Mouse (Mus musculus) liver, embryonic 14.5 days (tissue): ENCODE measurements around the gene Lax1. TPM values are rescaled to one million over a fixed set of nuclear protein-coding genes. Genes with fewer than 3 reads are reported as not detected.

ENCODE experiments used
- ATAC-seq: fragments of 200-750 bp; cut with Nextera tagmentation; 2 replicates; pipeline ENCODE4 v1.8.0; 2017; ENCODE audit warnings: moderate number of reproducible peaks, mild to moderate bottlenecking, moderate library complexity; ENCODE audit not compliant: insufficient read depth
- DNase-seq, 3 experiments: peaks; one replicate each; pipeline ENCODE4 v3.0.0-alpha.2; 2012 to 2013; ENCODE audit warnings: low read depth in 3 of 3, low spot score in 3 of 3
- H3K27ac ChIP-seq: fragments of 300-500 bp; sonication (generic); 2 replicates; pipeline ENCODE4 v1.5.1; 2014; ENCODE audit warnings: moderate library complexity, mild to moderate bottlenecking, control low read depth, inconsistent platforms
- H3K27me3 ChIP-seq: fragments of 300-500 bp; sonication (generic); 2 replicates; pipeline ENCODE4 v1.6.1; 2014; ENCODE audit warnings: mild to moderate bottlenecking, low read length, moderate library complexity; ENCODE audit not compliant: control insufficient read depth, insufficient read depth
- H3K36me3 ChIP-seq: fragments of 300-500 bp; sonication (generic); replicated peaks from 2 replicates; pipeline ENCODE4 v1.6.1; 2014; ENCODE audit warnings: low read depth; ENCODE audit not compliant: control insufficient read depth, insufficient read depth
- H3K4me1 ChIP-seq, 2 experiments: fragments of 200-500 bp in 1 of 2; fragments of 300-500 bp in 1 of 2; sonication (generic) in 1 of 2; replicated peaks; 2 replicates each; pipeline ENCODE4 v1.6.1; 2012 to 2014; ENCODE audit warnings: antibody characterized with exemption in 1 of 2, inconsistent platforms in 1 of 2, low read length in 1 of 2; ENCODE audit not compliant: control insufficient read depth in 2 of 2, insufficient read depth in 2 of 2
- H3K4me2 ChIP-seq: fragments of 300-500 bp; sonication (generic); 2 replicates; pipeline ENCODE4 v1.6.1; 2014; ENCODE audit warnings: low read depth, mild to moderate bottlenecking, control low read depth, moderate library complexity
- H3K4me3 ChIP-seq, 2 experiments: fragments of 200-500 bp in 1 of 2; fragments of 300-500 bp in 1 of 2; sonication (generic) in 1 of 2; 2 replicates each; pipeline ENCODE4 v1.5.1; 2012 to 2014; ENCODE audit warnings: low read depth in 2 of 2, low read length in 2 of 2, mild to moderate bottlenecking in 2 of 2, control low read depth in 1 of 2, inconsistent platforms in 1 of 2, moderate library complexity in 1 of 2; ENCODE audit not compliant: insufficient read depth in 1 of 2
- H3K9ac ChIP-seq: fragments of 300-500 bp; sonication (generic); replicated peaks from 2 replicates; pipeline ENCODE4 v1.6.1; 2014; ENCODE audit warnings: mild to moderate bottlenecking, control low read depth, moderate library complexity
- H3K9me3 ChIP-seq: fragments of 300-500 bp; sonication (generic); 2 replicates; pipeline ENCODE4 v1.6.1; 2016; ENCODE audit warnings: low read length, mixed read lengths; ENCODE audit not compliant: control insufficient read depth
- CTCF ChIP-seq: IDR thresholded peaks from 2 replicates; pipeline ENCODE4 v1.5.1; 2016; ENCODE audit warnings: antibody characterized with exemption, low read depth, control low read depth
- EP300 ChIP-seq: IDR thresholded peaks from 2 replicates; pipeline ENCODE4 v1.6.1; 2016; ENCODE audit warnings: antibody characterized with exemption, low read depth
- WGBS: fragments of 180-500 bp; shearing (Covaris S2); extraction: QIAGEN DNeasy Blood & Tissue Kit; methylation state at CpG from one replicate; pipeline ENCODE4 v1.1.7; 2014; ENCODE audit not compliant: insufficient replicate concordance; 5-methylcytosine and 5-hydroxymethylcytosine counted together
- microRNA-seq: library from miRNA; unstranded; fragments of <30 nt; microRNA quantifications from one replicate; pipeline ENCODE4, GENCODE M21; 2016
- polyA plus RNA-seq, 2 experiments: library from polyadenylated mRNA; depleted of rRNA in 1 of 2; stranded (reverse) in 1 of 2; unstranded in 1 of 2; fragments of >200 nt; fragmentation: Nextera tagmentation in 1 of 2; extraction: Ambion mirVana in 1 of 2; gene quantifications; 2 replicates each; pipeline versions ENCODE4 v1.2.1 to v1.2.3; 2012 to 2014

Lax1 gene
- polyA plus RNA-seq, 2 experiments, result 0.55 to 1.1 TPM

GRCm38 (mm10) chr1:133650288-133651055, 39.4 kb downstream of the Lax1 start:
- no peak for TF ChIP-seq CTCF
- TF ChIP-seq EP300, result no peak
- no peak for ATAC-seq
- no peak for DNase-seq
- no peaks in the 10 kb centered on the region for H3K9me3 ChIP-seq
- H3K4me1 ChIP-seq, result 0 out of 4 replicates have a peak, but pooled peaks cover 1 to 2% of the 10 kb centered on the region in 2 experiments
- WGBS, result 78% methylated on average over 7 of the region's 7 CpGs
- H3K4me2 ChIP-seq, result no peak overlapping the region
- no peak overlapping the region for H3K27ac ChIP-seq
- H3K9ac ChIP-seq, result no peak overlapping the region
- H3K27me3 ChIP-seq, result no peaks in the 10 kb centered on the region
- no peak overlapping the region for H3K4me3 ChIP-seq
- H3K36me3 ChIP-seq, result peaks cover 38% of the 10 kb centered on the region

- H3K4me1 ChIP-seq, result 0 out of 4 replicates have a peak, but pooled peaks cover 0 to 1% of the 10 kb centered on the region in 2 experiments
- H3K4me3 ChIP-seq, result no peak overlapping the region
- no peak overlapping the region for H3K9ac ChIP-seq
- no peaks in the 10 kb centered on the region for H3K27me3 ChIP-seq
- H3K27ac ChIP-seq, result no peak overlapping the region
- peaks cover 53% of the 10 kb centered on the region for H3K36me3 ChIP-seq
- H3K9me3 ChIP-seq, result no peaks in the 10 kb centered on the region
- WGBS, result 81% methylated on average over 5 of the region's 5 CpGs
- H3K4me2 ChIP-seq, result no peak overlapping the region
- ATAC-seq (no peak), DNase-seq (no peak)
- TF ChIP-seq CTCF, result no peak
- TF ChIP-seq EP300, result no peak
Observed at GRCm38 (mm10) chr1:133645652-133646051, 44.3 kb downstream of the Lax1 start.

GRCm38 (mm10) chr1:133641163-133641562, 48.7 kb downstream of the Lax1 start:
- 91% methylated on average over 2 of the region's 2 CpGs for WGBS
- Histone ChIP-seq H3K27me3 (no peaks in the 10 kb centered on the region), H3K4me2 (no peak overlapping the region), H3K4me1 (no peaks in the 10 kb centered on the region), H3K9me3 (no peaks in the 10 kb centered on the region), H3K4me3 (no peak overlapping the region), H3K9ac (no peak overlapping the region), H3K27ac (no peak overlapping the region), H3K36me3 (peaks cover 78% of the 10 kb centered on the region)
- no peak for TF ChIP-seq EP300
- no peak for TF ChIP-seq CTCF
- no peak for DNase-seq
- ATAC-seq, result no peak

- TF ChIP-seq CTCF, result no peak
- TF ChIP-seq EP300, result no peak
- Histone ChIP-seq H3K4me3 (no peak overlapping the region), H3K9me3 (no peaks in the 10 kb centered on the region), H3K4me1 (no peaks in the 10 kb centered on the region), H3K36me3 (peaks cover 81% of the 10 kb centered on the region), H3K9ac (no peak overlapping the region), H3K27me3 (no peaks in the 10 kb centered on the region), H3K27ac (no peak overlapping the region), H3K4me2 (no peak overlapping the region)
- DNase-seq, result no peak
- 86% methylated on average over 6 of the region's 6 CpGs for WGBS
- no peak for ATAC-seq
Observed at GRCm38 (mm10) chr1:133638517-133638916, 51.4 kb downstream of the Lax1 start.

GRCm38 (mm10) chr1:133632168-133632567, 57.7 kb downstream of the Lax1 start:
- Histone ChIP-seq H3K36me3 (peaks cover 66% of the 10 kb centered on the region), H3K9ac (no peak overlapping the region), H3K27ac (no peak overlapping the region), H3K9me3 (no peaks in the 10 kb centered on the region), H3K27me3 (no peaks in the 10 kb centered on the region), H3K4me1 (no peaks in the 10 kb centered on the region), H3K4me3 (no peak overlapping the region), H3K4me2 (no peak overlapping the region)
- WGBS, result 80% methylated on average over 2 of the region's 2 CpGs
- ATAC-seq (no peak), DNase-seq (no peak)
- TF ChIP-seq EP300 (no peak), CTCF (peak; percentile 13; the same call in 1 of the 2 replicates)

Small RNA genes lying within 50 kb of the gene (microRNA-seq; reads per million reads assigned to microRNA genes)
- 1.3 reads per million for gene Mir6903

Other genes starting within 250 kb of the Lax1 start
- 175 and 241 TPM in 2 replicates for gene Snrpe, start 79.8 kb downstream of the Lax1 start, polyA plus RNA-seq (2012; rRNA removed)
- 488 and 500 TPM in 2 replicates for gene Snrpe, start 79.8 kb downstream of the Lax1 start, polyA plus RNA-seq (2014; fragmentation: Nextera tagmentation; extraction: Ambion mirVana)
- 0.27 and 1.4 TPM in 2 replicates for gene Zbed6, start 29.2 kb downstream of the Lax1 start, polyA plus RNA-seq (2012; rRNA removed)
- not detected in 2 replicates for gene Zbed6, start 29.2 kb downstream of the Lax1 start, polyA plus RNA-seq (2014; fragmentation: Nextera tagmentation; extraction: Ambion mirVana)
- 1.4 and 1.6 TPM in 2 replicates for gene Gm38394, start 28.8 kb downstream of the Lax1 start, polyA plus RNA-seq (2012; rRNA removed)
- 1.6 and 1.7 TPM in 2 replicates for gene Gm38394, start 28.8 kb downstream of the Lax1 start, polyA plus RNA-seq (2014; fragmentation: Nextera tagmentation; extraction: Ambion mirVana)
- 13.3 and 16.5 TPM in 2 replicates for gene Atp2b4, start 110.9 kb upstream of the Lax1 start, polyA plus RNA-seq (2012; rRNA removed)
- 33.1 and 37.7 TPM in 2 replicates for gene Atp2b4, start 110.9 kb upstream of the Lax1 start, polyA plus RNA-seq (2014; fragmentation: Nextera tagmentation; extraction: Ambion mirVana)
- 0.11 and 0.23 TPM in 2 replicates for gene Optc, start 217.9 kb upstream of the Lax1 start, polyA plus RNA-seq (2012; rRNA removed)
- gene Optc, start 217.9 kb upstream of the Lax1 start, polyA plus RNA-seq (2014; fragmentation: Nextera tagmentation; extraction: Ambion mirVana), result not detected in 2 replicates
- 1.6 and 1.7 TPM in 2 replicates for gene Prelp, start 231.3 kb upstream of the Lax1 start, polyA plus RNA-seq (2012; rRNA removed)
- gene Prelp, start 231.3 kb upstream of the Lax1 start, polyA plus RNA-seq (2014; fragmentation: Nextera tagmentation; extraction: Ambion mirVana), result 1.9 and 2.1 TPM in 2 replicates